Mouse (Mus musculus) liver, postnatal 0 days (tissue): ENCODE data around the gene D430019H16Rik. TPM values are rescaled to one million over a fixed set of nuclear protein-coding genes. Genes with fewer than 3 reads are reported as not detected.

ENCODE experiments used
- ATAC-seq: fragments of 200-750 bp; cut with Nextera tagmentation; 2 replicates; pipeline ENCODE4 v1.8.0; 2017; ENCODE audit warnings: mild to moderate bottlenecking, moderate library complexity
- DNase-seq: peaks from one replicate; pipeline ENCODE4 v3.0.0-alpha.2; 2016
- H3K27ac ChIP-seq: fragments of 300-500 bp; sonication (generic); 2 replicates; pipeline ENCODE4 v1.5.1; 2014; ENCODE audit warnings: antibody characterized with exemption, moderate library complexity, mild to moderate bottlenecking, low read depth
- H3K27me3 ChIP-seq: fragments of 300-500 bp; sonication (generic); 2 replicates; pipeline ENCODE4 v1.6.1; 2014; ENCODE audit warnings: low read length, control low read depth, mixed read lengths; ENCODE audit not compliant: insufficient read depth
- H3K36me3 ChIP-seq: fragments of 300-500 bp; sonication (generic); replicated peaks from 2 replicates; pipeline ENCODE4 v1.6.1; 2014; ENCODE audit warnings: mild to moderate bottlenecking, control low read depth, low read length, moderate library complexity, mixed read lengths; ENCODE audit not compliant: insufficient read depth
- H3K4me1 ChIP-seq: fragments of 300-500 bp; sonication (generic); 2 replicates; pipeline ENCODE4 v1.6.1; 2014; ENCODE audit warnings: antibody characterized with exemption, mild to moderate bottlenecking, control low read depth; ENCODE audit not compliant: insufficient read depth
- H3K4me2 ChIP-seq: fragments of 300-500 bp; sonication (generic); 2 replicates; pipeline ENCODE4 v1.6.1; 2014; ENCODE audit warnings: low read depth, mild to moderate bottlenecking, low read length, moderate library complexity, mixed read lengths
- H3K4me3 ChIP-seq: fragments of 300-500 bp; sonication (generic); 2 replicates; pipeline ENCODE4 v1.5.1; 2014; ENCODE audit warnings: low read depth, low read length
- H3K9ac ChIP-seq: fragments of 300-500 bp; sonication (generic); replicated peaks from 2 replicates; pipeline ENCODE4 v1.6.1; 2014; ENCODE audit warnings: mild to moderate bottlenecking, moderate library complexity
- H3K9me3 ChIP-seq: fragments of 300-500 bp; sonication (generic); 2 replicates; pipeline ENCODE4 v1.6.1; 2016; ENCODE audit warnings: mild to moderate bottlenecking, control low read depth, low read length, mixed read lengths
- CTCF ChIP-seq: sonication (generic); IDR thresholded peaks from 2 replicates; pipeline ENCODE4 v1.5.1; 2016; ENCODE audit warnings: antibody characterized with exemption, low read depth
- EP300 ChIP-seq: IDR thresholded peaks from 2 replicates; pipeline ENCODE4 v1.6.1; 2016; ENCODE audit warnings: antibody characterized with exemption, low read depth, mild to moderate bottlenecking
- WGBS: fragments of 180-500 bp; shearing (Covaris S2); extraction: QIAGEN DNeasy Blood & Tissue Kit; methylation state at CpG from one replicate; pipeline ENCODE4 v1.1.7; 2014; ENCODE audit not compliant: insufficient replicate concordance; 5-methylcytosine and 5-hydroxymethylcytosine counted together
- polyA plus RNA-seq: library from polyadenylated mRNA; unstranded; fragments of >200 nt; fragmentation: Nextera tagmentation; extraction: Ambion mirVana; gene quantifications from 2 replicates; pipeline ENCODE4 v1.2.1, GENCODE M21; 2015

D430019H16Rik gene
- polyA plus RNA-seq, 1 experiment from 2014 or later, result 0.05 TPM

- Histone ChIP-seq H3K27ac (no peak overlapping the region), H3K27me3 (no peaks in the 10 kb centered on the region), H3K9me3 (no peaks in the 10 kb centered on the region), H3K4me1 (0 out of 2 replicates have a peak, but pooled peaks cover 3% of the 10 kb centered on the region), H3K4me3 (no peak overlapping the region), H3K4me2 (no peak overlapping the region), H3K36me3 (no peaks in the 10 kb centered on the region), H3K9ac (no peak overlapping the region)
- peak; percentile 33; the same call in 1 of the 2 replicates for ATAC-seq
- TF ChIP-seq CTCF (no peak), EP300 (no peak)
- DNase-seq, result no peak
- 57% methylated on average over 10 of the region's 10 CpGs for WGBS
Measured at GRCm38 (mm10) chr12:105539649-105540048, 86.0 kb downstream of the D430019H16Rik start.

- no peak for ATAC-seq
- no peak overlapping the region for H3K9ac ChIP-seq
- peaks cover 6% of the 10 kb centered on the region for H3K4me1 ChIP-seq
- WGBS, result 67% methylated on average over 12 of the region's 12 CpGs
- H3K36me3 ChIP-seq, result no peaks in the 10 kb centered on the region
- H3K9me3 ChIP-seq, result no peaks in the 10 kb centered on the region
- H3K27me3 ChIP-seq, result no peaks in the 10 kb centered on the region
- no peak overlapping the region for H3K4me2 ChIP-seq
- DNase-seq, result no peak
- no peak for TF ChIP-seq EP300
- no peak for TF ChIP-seq CTCF
- no peak overlapping the region for H3K4me3 ChIP-seq
- H3K27ac ChIP-seq, result no peak overlapping the region
Measured at GRCm38 (mm10) chr12:105541590-105542402, 88.1 kb downstream of the D430019H16Rik start.

- Histone ChIP-seq H3K4me3 (no peak overlapping the region), H3K4me1 (peaks cover 7% of the 10 kb centered on the region), H3K4me2 (no peak overlapping the region), H3K36me3 (no peaks in the 10 kb centered on the region), H3K9me3 (no peaks in the 10 kb centered on the region), H3K27me3 (no peaks in the 10 kb centered on the region), H3K27ac (no peak overlapping the region), H3K9ac (no peak overlapping the region)
- ATAC-seq (no peak), DNase-seq (no peak)
- 78% methylated on average over 3 of the region's 3 CpGs for WGBS
- TF ChIP-seq CTCF, result no peak
- no peak for TF ChIP-seq EP300
Measured at GRCm38 (mm10) chr12:105542513-105542912, 88.9 kb downstream of the D430019H16Rik start.

Other genes starting within 250 kb of the D430019H16Rik start
- not detected in 2 replicates for gene Tcl1, start 231.1 kb upstream of the D430019H16Rik start, polyA plus RNA-seq
- not detected in 2 replicates for gene Tunar, start 120.0 kb upstream of the D430019H16Rik start, polyA plus RNA-seq
- 0.05 TPM in 1 of 2 replicates, not detected in the other for gene Bdkrb2, start 109.4 kb downstream of the D430019H16Rik start, polyA plus RNA-seq
- gene Bdkrb1, start 149.2 kb downstream of the D430019H16Rik start, polyA plus RNA-seq, result not detected in 2 replicates
- gene Gskip, start 231.0 kb downstream of the D430019H16Rik start, polyA plus RNA-seq, result 12.1 and 16.3 TPM in 2 replicates
- gene Atg2b, start 231.4 kb downstream of the D430019H16Rik start, polyA plus RNA-seq, result 3.9 and 4.0 TPM in 2 replicates